Mouse (Mus musculus): ENCODE data around the gene Slc39a9. TPM values are rescaled to one million over a fixed set of nuclear protein-coding genes. Genes with fewer than 3 reads are reported as not detected.

Gene Slc39a9
- total RNA-seq, 2 experiments from 2014 or later: 12.3 to 24.5 TPM

GRCm38 (mm10) chr12:80646377-80646776 is 2.7 kb downstream of the Slc39a9 start:
- ATAC-seq (ENCODE audit: poor library complexity, severe bottlenecking): no peak

- no peak for ATAC-seq (ENCODE audit: poor library complexity, severe bottlenecking)
These were observed 10.4 kb downstream of the Slc39a9 start for GRCm38 (mm10) chr12:80653951-80654658.

- ATAC-seq (ENCODE audit: poor library complexity, severe bottlenecking): no peak
These were observed 11.0 kb downstream of the Slc39a9 start for GRCm38 (mm10) chr12:80654659-80655025.

- no peak for ATAC-seq (ENCODE audit: poor library complexity, severe bottlenecking)
These were observed 15.0 kb downstream of the Slc39a9 start for GRCm38 (mm10) chr12:80658661-80659060.

GRCm38 (mm10) chr12:80662322-80662721 is 18.6 kb downstream of the Slc39a9 start:
- ATAC-seq (ENCODE audit: poor library complexity, severe bottlenecking): no peak

GRCm38 (mm10) chr12:80663935-80664334 is 20.3 kb downstream of the Slc39a9 start:
- ATAC-seq (ENCODE audit: poor library complexity, severe bottlenecking): no peak

GRCm38 (mm10) chr12:80668391-80668790 is 24.7 kb downstream of the Slc39a9 start:
- no peak for ATAC-seq (ENCODE audit: poor library complexity, severe bottlenecking)

GRCm38 (mm10) chr12:80673170-80673569 is 29.5 kb downstream of the Slc39a9 start:
- peak; percentile 54 for ATAC-seq (ENCODE audit: poor library complexity, severe bottlenecking)

- ATAC-seq (ENCODE audit: poor library complexity, severe bottlenecking): 0 out of 2 replicates have a peak, but pooled peaks have one; percentile 51
These were observed 37.7 kb downstream of the Slc39a9 start for GRCm38 (mm10) chr12:80681340-80681739.

GRCm38 (mm10) chr12:80683554-80683953 is 39.9 kb downstream of the Slc39a9 start:
- no peak for ATAC-seq (ENCODE audit: poor library complexity, severe bottlenecking)

- no peak for ATAC-seq (ENCODE audit: poor library complexity, severe bottlenecking)
These were observed 40.6 kb downstream of the Slc39a9 start for GRCm38 (mm10) chr12:80684316-80684715.

- ATAC-seq (ENCODE audit: poor library complexity, severe bottlenecking): peak; percentile 21; the same call in 1 of the 2 replicates
These were observed 44.1 kb downstream of the Slc39a9 start for GRCm38 (mm10) chr12:80687788-80688211.

- ATAC-seq (ENCODE audit: poor library complexity, severe bottlenecking): no peak
These were observed 46.0 kb downstream of the Slc39a9 start for GRCm38 (mm10) chr12:80689696-80690095.

- no peak for ATAC-seq (ENCODE audit: poor library complexity, severe bottlenecking)
These were observed 48.0 kb downstream of the Slc39a9 start for GRCm38 (mm10) chr12:80691671-80692091.

- ATAC-seq (ENCODE audit: poor library complexity, severe bottlenecking): no peak
These were observed 48.7 kb downstream of the Slc39a9 start, which contains the start of gene Plekhd1 for GRCm38 (mm10) chr12:80692269-80692972. Gene Plekhd1 (plus strand): TSS chr12:80692591.

GRCm38 (mm10) chr12:80693700-80694099 is 50.0 kb downstream of the Slc39a9 start:
- no peak for ATAC-seq (ENCODE audit: poor library complexity, severe bottlenecking)

GRCm38 (mm10) chr12:80695004-80695403 is 51.3 kb downstream of the Slc39a9 start:
- no peak for ATAC-seq (ENCODE audit: poor library complexity, severe bottlenecking)

- peak; percentile 30; the same call in 1 of the 2 replicates for ATAC-seq (ENCODE audit: poor library complexity, severe bottlenecking)
These were observed 55.0 kb downstream of the Slc39a9 start for GRCm38 (mm10) chr12:80698526-80699143.

- no peak for ATAC-seq (ENCODE audit: poor library complexity, severe bottlenecking)
These were observed 55.5 kb downstream of the Slc39a9 start for GRCm38 (mm10) chr12:80699144-80699531.

GRCm38 (mm10) chr12:80701332-80701731 is 57.6 kb downstream of the Slc39a9 start:
- ATAC-seq (ENCODE audit: poor library complexity, severe bottlenecking): no peak

GRCm38 (mm10) chr12:80706208-80706914 is 62.7 kb downstream of the Slc39a9 start:
- no peak for ATAC-seq (ENCODE audit: poor library complexity, severe bottlenecking)
